In genomic region chr3:138489327-138490033, GRCm38 (mm10) we compare ENCODE assay signal across 8 mouse cellular contexts. TPM values are rescaled to one million over a fixed set of nuclear protein-coding genes. Genes with fewer than 3 reads are reported as not detected.
A peak's percentile ranks its signal among the peaks of the same experiment; 100 is the strongest.
DNase-seq lines count a peak whose midpoint lies in the region; ATAC-seq and TF ChIP-seq lines count a peak whose summit lies in the region.

Gene Metap1, minus strand, starts transcription at chr3:138489515.

- ATAC-seq in forebrain, embryonic 15.5 days (replicated peaks) = peak; percentile 99
- peak; percentile 96 for ATAC-seq in neutrophil, adult 5-6 weeks (ENCODE audit: extremely low read depth, insufficient number of reproducible peaks, low FRiP score, poor library complexity, severe bottlenecking)

- DNase-seq in ES-CJ7 (ENCODE audit: low read depth, low spot score) = peak; percentile 95
- peak; percentile 95 for DNase-seq in cerebellum, adult 11 months
- DNase-seq in heart, postnatal 25 days (ENCODE audit: low spot score) = peak; percentile 88
- peak; percentile 95 for DNase-seq in layer of hippocampus, adult 18-20 months (ENCODE audit: low spot score in 2 of 2)
- peak; percentile 96 for DNase-seq in lung, adult 2 months
- peak; percentile 92 to 93 for DNase-seq in thymus, adult 18-20 months

- H3K4me2 ChIP-seq in forebrain, embryonic 15.5 days (replicated peaks) = peak within 1 kb of the TSS; percentile 68

- peaks cover 13% of the 10 kb centered on the region; the same call in 1 of the 2 replicates for H3K36me3 ChIP-seq in forebrain, embryonic 15.5 days

- peak within 1 kb of the TSS; percentile 80 for H3K27ac ChIP-seq in forebrain, embryonic 15.5 days (replicated peaks)

- peak within 1 kb of the TSS; percentile 81 for H3K4me3 ChIP-seq in forebrain, embryonic 15.5 days
- peak within 1 kb of the TSS; percentile 97 for H3K4me3 ChIP-seq in lung, adult 2 months (replicated peaks; ENCODE audit: extremely low read depth, low read depth, low read length)

- intact Hi-C loops in heart, postnatal 25 days (cut with DNase I) = loop anchor here (2.0 to 10.0 kb wide), 3 partner anchors 37 to 585 kb away; partner anchors contain the start of genes Adh5, Eif4e and Rap1gds1

- peak; percentile 86; the same call in 1 of the 2 replicates for TF ChIP-seq POLR2A in lung, adult 2 months (IDR thresholded peaks at IDR 0.05; ENCODE audit: borderline replicate concordance, extremely low read depth, low read depth, low read length)

- peaks cover 14% of the 10 kb centered on the region for H3K4me1 ChIP-seq in forebrain, embryonic 15.5 days
- H3K4me1 ChIP-seq in lung, adult 2 months (ENCODE audit: control insufficient read depth, insufficient read depth, low read length) = no peaks in the 10 kb centered on the region; the same call in 1 of the 2 replicates

- H3K9me3 ChIP-seq in forebrain, embryonic 15.5 days = no peaks in the 10 kb centered on the region

- H3K9ac ChIP-seq in forebrain, embryonic 15.5 days (replicated peaks) = peak within 1 kb of the TSS; percentile 76

- no peaks in the 10 kb centered on the region for H3K27me3 ChIP-seq in forebrain, embryonic 15.5 days

- WGBS in forebrain, embryonic 15.5 days = under 1% methylated on average over 63 of the region's 65 CpGs
- WGBS in lung, adult 2 months = under 1% methylated on average over 55 of the region's 65 CpGs

- TF ChIP-seq CTCF in lung, adult 2 months (IDR thresholded peaks at IDR 0.05; ENCODE audit: insufficient read depth, low read length) = no peak

RNA-seq across cellular contexts. Expression of gene Metap1, which starts in this region (rescaled TPM):
- 43.3 and 44.8 TPM in 2 replicates for polyA plus RNA-seq in forebrain, embryonic 15.5 days (2015; fragmentation: Nextera tagmentation; extraction: Ambion mirVana)
- 10 to 100 TPM; 36.7 to 39.3 TPM for total RNA-seq in heart, postnatal 25 days (2021)
- 10 to 100 TPM; 43.8 to 45.0 TPM for total RNA-seq in layer of hippocampus, adult 18-20 months (2021)
- 8.9 and 15.6 TPM in 2 replicates for polyA plus RNA-seq in lung, adult 2 months (2012; rRNA removed)
- 50.1 and 56.8 TPM in 2 replicates for total RNA-seq in neutrophil, adult 5-6 weeks (2017)

Comparison
In these comparisons a context has a peak if more than half of its experiments do, and no peak if none do; other contexts are left out.
1. Peak in every context shown above with its lines: DNase-seq, ATAC-seq, H3K4me3 ChIP-seq and H3K27ac ChIP-seq.